Mouse (Mus musculus) adrenal gland (tissue): ENCODE results near the gene Gng12.

Source experiments
- intact Hi-C: fragments of 180-260 bp; cut with DNase I; formaldehyde crosslinking; loops from one replicate; pipeline ENCODE4 v1.15.1; 2025

Gene Gng12

DNA sequence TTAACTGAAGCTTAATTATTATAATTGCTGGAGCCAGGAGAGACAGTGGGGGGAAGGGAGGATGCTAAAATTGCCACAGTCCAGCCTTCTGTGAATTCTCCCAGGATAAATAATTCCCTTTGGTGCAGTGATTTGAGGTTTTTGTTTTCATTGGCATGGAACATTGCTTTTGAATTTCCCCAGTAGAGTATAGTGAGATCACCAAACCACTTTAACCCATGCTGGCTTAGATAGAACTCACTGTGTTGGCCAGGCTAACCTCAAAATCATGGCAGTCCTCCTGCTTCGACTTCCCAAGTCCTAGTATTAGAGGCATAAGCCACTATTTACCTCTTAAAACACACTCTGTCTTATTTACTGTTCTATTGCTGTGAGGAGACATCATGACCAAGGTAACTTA lies 17.2 kb downstream of the Gng12 start:
- intact Hi-C loops, result no loop called here

- intact Hi-C loops, result no loop called here
Observed at GRCm38 (mm10) chr6:66915592-66915991, 19.4 kb downstream of the Gng12 start.

GRCm38 (mm10) chr6:66917032-66917431 lies 20.8 kb downstream of the Gng12 start:
- intact Hi-C loops, result no loop called here

- intact Hi-C loops, result no loop called here
Observed at GRCm38 (mm10) chr6:66920786-66921185, 24.6 kb downstream of the Gng12 start.

- intact Hi-C loops, result no loop called here
Observed at GRCm38 (mm10) chr6:66921755-66922154, 25.6 kb downstream of the Gng12 start.

DNA sequence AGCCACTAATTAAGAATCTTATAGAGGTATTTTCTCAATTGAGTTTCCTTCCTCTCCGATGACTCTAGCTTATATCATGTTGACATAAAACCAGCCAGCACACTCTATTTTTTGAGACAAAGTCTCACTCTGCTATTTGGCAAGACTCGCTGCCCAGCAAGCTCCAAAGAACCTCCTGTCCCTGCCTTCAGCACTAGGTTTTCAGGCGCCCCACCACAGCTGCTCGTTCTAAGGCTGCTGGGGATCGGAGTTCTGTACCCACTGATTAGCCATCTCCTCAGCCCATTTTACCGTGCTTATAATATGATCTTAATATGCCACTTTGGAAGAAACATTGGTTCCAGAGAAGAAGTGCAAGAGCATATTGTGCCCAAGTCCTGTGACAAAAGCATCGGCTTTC lies 26.3 kb downstream of the Gng12 start:
- intact Hi-C loops, result no loop called here

DNA sequence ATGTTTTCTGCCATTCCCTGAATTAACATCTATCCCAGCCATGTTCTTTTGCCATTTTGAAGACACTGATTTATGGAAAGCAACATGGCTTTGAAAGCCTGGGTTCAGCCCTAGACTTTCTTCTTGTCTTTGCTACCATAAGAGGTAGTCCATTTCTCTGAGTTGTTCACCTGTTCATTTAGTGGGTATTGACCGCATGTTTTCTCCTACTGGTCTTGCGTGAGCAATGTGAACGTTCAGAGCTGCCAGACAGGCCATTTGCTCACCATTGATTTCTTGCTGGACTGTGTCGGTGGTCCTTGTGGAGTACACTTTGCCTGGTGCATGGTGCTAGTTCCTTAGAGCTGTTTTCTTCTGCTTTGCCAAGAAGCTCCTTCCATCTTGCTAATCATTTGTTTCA lies 27.7 kb downstream of the Gng12 start:
- intact Hi-C loops, result no loop called here

DNA sequence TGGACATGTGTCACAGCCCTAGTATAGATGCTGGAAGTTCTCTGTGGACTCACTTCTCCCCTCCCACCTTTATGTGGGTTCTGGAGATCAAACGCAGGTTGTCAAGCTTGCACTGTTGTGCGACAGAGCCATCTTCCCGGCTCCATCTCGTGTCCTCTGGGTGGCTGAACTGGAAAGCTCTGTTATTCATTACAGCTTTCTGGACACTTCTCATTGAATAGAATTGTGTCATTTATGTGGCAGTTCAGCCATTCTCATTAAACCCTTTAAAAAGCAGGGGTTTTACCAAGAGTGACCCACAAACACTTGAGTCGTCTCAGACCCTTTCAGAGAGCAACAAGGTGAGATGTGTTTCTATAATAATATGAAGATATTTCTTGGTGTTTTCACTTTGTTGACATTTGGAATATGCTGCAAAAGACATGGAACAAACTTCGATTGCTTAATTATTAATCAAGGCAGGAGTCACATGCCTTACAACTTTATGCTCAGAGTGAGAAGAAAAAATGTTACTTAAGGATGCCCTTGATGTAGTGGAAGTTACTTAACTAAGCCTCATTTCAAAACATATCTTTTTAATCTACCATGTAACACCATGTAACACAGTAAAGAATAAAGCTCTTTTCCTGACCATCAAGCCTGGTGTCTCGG lies 28.2 kb downstream of the Gng12 start:
- intact Hi-C loops, result no loop called here

DNA sequence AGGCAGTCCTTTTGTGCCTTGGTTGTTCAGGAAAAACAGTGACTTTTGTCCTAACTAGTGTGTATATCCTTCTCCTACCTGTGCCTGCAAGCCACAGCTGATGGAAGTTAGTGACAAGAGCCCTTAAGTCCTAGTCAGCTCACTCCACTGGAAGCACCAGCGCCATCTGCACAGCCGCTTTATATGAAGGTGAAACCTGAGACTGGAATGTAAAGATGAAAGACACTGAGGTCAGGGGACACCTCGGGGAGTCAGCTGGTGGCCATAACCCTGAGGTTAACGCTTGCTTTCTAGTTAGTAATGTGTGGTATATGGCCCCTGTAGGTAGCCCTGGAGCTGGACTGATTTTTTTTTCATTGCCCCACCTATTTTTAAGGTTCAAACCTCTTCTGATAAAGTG lies 30.1 kb downstream of the Gng12 start:
- intact Hi-C loops, result no loop called here

DNA sequence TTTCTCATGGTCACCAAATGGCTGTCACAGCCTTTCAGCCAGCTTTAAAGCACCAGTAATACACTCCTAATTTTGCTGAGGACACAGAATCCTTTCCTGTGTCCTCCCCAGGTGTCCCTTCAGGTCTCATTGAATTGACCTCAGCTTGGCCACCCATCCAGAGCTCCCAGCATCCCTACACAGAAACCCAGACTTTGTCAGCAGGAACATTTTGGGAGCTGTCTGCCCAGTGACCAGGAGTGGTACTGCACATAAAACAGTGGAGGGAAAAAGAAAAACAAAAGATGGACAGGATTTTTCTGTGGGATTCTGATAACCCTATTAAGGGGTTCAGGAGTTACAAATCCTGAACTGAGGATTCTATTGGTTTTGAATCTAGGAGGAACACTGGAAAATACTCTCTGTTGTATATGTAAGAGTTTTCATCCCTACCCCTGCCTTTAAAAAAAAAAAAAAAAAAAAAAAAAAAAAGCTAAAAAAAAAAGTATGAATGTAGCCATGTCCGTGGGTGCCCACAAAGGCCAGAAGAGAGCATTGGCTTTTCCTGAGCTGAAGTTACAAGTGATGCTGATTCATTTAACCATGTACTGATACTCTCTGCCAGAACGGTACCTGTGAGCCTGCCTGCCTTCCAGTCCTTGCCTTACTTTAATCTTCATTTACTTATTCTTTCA lies 32.9 kb downstream of the Gng12 start:
- intact Hi-C loops, result no loop called here

DNA sequence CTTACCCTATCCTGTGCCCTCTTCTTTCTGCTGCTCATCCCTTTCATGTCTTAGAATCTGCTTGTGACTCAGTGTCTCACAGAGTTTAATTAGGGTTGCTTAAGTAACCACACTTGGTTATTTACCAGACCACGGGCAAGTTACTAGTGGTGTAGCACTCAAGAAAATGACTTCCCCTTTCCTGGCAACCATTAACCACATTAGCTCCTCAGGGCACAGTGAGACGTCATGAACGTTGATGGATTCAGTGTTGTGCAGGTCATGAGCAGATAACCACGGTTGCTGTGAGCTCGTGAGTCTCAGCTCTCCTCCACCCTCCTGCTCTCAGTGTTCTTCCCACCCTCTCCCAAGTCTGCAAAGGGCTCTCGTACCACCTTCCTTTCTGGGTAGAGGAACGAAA lies 33.5 kb downstream of the Gng12 start:
- intact Hi-C loops, result no loop called here

DNA sequence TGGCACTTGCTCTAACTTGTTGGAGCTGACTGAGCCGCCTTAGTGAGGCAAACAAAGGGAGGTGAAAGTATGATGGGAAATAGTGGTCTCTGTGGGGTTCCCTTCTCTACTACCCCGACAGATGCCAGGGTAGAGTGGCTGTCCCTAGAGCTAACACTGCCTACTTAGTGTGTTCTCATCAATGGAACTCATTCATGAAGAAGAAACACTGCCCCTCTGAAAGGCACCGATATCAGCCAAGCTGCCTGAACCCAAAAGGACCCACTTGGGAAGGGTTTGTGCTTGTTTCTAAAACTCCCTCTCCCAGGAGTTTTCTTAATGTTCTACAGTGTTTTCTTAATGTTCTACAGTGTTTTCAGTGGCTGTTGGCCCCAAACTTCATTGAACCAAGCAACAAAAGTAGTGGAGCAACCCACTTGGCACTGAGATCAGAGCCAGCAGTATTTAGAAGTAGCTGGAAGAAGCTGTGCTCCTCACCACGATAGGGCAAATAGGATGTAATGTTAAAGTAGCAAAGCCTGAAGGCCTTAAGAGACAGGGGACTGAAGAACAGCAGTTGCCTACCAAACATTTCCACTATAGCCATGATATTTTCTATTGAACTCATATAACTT lies 36.1 kb downstream of the Gng12 start:
- intact Hi-C loops, result no loop called here

- intact Hi-C loops, result no loop called here
Observed at GRCm38 (mm10) chr6:66940656-66941235, 44.5 kb downstream of the Gng12 start.

DNA sequence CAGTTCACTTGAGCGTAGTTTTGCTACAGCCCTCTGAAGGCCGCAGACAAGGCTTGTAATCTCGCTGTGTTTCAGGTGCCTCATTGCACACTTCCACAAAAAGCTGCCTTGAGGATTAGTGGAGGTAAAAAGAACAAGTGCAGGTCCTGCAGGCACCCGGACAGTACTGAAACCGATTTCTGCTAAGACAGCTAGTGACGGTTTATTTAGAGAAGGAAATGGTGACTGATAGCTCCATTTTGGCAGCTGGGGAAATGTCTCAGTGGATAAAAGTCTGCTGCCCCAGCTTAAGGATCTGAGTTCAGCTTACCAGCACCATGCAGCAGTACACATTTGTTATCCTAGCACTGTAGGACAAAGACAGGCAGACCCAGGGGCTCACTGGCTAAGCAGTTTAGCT lies 45.6 kb downstream of the Gng12 start:
- intact Hi-C loops, result no loop called here

GRCm38 (mm10) chr6:66942826-66943225 lies 46.6 kb downstream of the Gng12 start:
- intact Hi-C loops, result no loop called here

- intact Hi-C loops, result no loop called here
Observed at GRCm38 (mm10) chr6:66943367-66944189, 47.4 kb downstream of the Gng12 start.

DNA sequence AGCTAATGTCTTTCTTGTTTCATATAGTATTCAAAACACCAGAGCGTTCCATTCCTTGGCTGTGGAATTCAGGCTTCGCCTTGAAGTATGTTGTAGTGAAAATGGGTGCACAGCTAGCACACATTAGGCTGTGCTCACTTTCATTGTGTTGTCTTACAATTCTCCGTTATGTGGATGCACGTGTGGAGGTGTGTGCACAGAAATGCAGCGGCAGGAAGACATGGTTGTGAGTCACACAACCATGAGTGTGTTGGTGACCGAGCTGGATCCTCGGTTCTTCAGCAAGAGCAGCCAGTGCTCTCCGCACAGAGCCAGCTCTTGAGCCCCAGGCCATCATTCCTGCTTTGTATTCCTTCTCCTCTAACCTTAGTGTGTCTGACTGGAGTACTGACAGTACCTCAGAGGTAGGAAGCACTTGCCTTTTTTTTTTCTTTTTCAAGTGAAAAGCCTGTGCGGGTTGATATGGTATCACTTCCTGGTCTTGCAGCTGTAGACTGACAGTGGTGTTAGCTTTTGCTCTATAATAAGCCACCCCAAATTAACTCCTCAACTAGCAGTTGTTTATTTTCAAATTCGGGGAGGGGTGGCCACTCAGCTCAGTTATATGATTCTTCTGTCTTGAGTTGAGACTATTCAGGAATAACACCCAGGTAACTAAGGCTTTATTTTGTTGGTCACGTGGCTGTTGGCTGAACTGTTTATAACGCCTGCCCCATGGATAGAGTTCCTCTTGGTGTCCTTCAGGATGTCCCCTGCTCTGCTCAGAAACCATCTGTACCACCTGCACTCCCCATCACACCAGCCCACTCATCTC lies 48.2 kb downstream of the Gng12 start:
- intact Hi-C loops, result no loop called here

DNA sequence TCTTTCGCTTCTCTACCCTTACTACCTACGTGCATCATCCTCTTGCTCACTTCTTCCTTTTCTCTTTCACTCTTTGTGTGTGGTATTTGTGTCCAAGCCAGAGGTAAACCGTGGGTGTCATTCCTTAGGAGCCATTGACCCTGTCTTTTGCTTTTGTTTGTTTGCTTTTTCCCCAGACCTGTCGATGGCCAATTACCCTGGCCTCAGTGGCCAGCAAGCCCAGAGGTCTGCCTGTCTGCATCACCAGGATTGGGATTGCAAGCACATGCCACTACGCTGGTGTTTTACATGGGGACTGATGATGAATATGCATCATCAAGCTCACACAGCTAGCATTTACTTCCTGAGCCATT lies 48.8 kb downstream of the Gng12 start:
- intact Hi-C loops, result no loop called here

DNA sequence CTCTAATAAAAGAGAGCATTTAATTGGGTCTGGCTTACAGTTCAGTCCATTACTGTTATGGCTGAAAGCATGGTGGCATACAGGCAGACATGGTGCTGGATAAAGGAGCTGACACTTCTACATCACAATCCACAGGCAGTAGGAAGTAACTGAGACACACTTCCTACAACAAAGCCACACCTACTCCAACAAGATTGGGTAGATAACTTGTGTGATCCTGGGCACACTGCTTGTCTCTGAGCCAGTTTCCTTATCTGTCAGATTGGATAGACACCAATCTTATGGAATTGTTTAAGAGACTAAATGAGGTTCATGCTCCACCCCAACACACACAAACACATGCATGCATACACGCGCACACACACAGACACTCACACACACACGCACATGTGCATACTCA lies 51.9 kb downstream of the Gng12 start:
- intact Hi-C loops, result no loop called here

- intact Hi-C loops, result no loop called here
Observed at GRCm38 (mm10) chr6:66948848-66949247, 52.7 kb downstream of the Gng12 start.
